Mouse (Mus musculus) spleen, adult 18-20 months (tissue): Measurements from ENCODE around the gene Cenpj.

Experiments used
- DNase-seq, 2 experiments: peaks; one replicate each; pipeline ENCODE4 v3.0.0; 2022; ENCODE audit warnings: mixed read lengths in 2 of 2

Gene Cenpj

DNA sequence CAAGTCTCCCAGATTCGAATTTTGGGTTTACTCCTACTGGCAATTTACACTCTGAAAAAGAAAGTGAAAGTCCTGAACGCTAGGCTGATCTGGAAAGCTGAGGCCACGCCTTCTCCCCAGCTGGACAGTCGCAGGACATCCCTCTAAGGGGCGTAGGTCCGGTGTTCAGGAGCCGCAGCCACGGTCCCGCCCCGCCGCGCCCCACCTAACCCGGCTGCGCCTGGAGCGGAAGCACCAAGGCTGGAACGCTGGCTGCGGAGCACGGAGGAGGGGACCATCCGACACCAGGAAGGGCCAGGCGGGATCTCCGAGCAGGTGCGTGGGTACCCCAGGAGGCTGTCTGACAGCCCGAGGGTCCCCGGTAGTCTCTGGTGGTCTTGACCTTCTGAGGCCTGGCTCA lies at the start of gene Cenpj, which contains the start of gene Parp4:
Gene Cenpj, minus strand, starts transcription at position 10 of the 400 bp plus-strand sequence.
Gene Parp4, plus strand, starts transcription at position 204 of the 400 bp plus-strand sequence.
- peak; percentile 78 to 82 for DNase-seq

DNA sequence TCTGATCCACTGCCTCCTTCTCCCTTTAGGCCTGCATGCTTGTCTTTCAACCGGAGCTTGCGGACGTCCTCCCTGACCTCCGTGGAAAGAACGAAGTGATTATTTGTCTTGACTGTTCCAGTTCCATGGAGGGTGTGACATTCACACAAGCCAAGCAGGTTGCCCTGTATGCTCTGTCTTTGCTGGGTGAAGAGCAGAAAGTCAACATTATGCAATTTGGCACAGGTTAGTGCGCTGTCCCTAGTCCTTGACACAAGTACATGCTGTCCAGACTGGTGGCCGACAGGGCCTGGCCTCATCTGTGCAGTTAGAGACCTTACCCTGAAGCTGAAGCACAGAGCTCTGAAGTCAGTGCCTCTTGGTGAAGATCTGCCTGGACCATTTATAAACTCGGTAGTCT lies 45.2 kb upstream of the Cenpj start:
- DNase-seq: no peak

DNA sequence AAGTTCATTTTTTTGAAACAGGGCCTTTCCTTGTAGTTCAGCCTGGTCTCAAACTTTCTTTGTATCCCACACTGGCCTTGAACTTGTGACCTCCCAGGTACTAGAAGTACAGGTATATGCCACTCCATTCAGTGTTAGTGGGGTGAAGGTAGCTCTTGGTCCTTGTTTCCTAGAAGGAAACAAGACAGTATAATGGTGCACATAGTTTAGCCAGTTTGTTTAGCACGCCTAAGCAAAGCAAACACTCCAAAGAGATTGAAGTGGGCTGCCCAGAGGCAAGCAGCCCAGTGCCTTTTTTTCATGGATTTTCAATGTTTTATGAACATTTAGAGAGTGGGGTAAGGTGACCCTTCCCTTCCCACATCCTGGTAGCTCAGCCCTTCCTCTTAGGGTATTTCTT lies 42.2 kb upstream of the Cenpj start:
- DNase-seq: no peak

DNA sequence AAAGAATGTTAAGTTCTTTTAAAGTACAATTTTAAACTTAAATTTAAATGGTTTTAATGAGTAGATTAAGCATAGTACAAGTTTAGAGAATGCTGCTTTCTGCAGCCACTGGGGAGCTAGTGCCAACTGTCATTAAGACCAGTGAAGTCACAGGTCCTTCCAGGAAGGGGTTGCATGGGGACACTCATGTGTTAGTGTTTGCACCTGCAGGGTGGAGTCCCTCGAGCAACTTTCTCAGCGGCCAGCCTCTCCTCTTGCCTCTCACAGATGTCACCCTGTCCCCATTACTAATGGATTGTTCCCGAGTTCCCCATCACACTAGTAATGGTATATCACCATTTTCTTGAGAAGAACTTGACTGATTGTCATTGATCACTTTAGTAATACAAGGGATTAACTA lies 38.0 kb upstream of the Cenpj start:
- no peak for DNase-seq

DNA sequence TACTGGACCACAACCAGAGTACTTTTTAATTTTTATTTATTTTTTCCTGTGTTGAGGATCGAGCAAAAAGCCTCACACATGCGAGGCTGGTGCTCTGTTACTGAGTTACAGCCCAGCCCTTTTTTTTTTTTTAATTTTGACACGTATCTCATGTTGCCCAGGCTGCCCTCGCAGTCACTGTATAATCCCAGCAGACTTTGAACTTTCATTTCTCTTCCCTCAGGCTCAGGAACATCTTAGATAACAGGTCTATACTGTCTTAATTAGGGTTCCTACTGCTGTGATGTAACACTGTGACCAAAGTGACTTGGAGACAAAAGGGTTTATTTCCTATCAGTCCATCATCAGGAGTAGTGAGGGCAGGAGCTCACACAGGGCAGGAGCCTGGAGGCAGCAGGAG lies 29.9 kb upstream of the Cenpj start:
- no peak for DNase-seq

DNA sequence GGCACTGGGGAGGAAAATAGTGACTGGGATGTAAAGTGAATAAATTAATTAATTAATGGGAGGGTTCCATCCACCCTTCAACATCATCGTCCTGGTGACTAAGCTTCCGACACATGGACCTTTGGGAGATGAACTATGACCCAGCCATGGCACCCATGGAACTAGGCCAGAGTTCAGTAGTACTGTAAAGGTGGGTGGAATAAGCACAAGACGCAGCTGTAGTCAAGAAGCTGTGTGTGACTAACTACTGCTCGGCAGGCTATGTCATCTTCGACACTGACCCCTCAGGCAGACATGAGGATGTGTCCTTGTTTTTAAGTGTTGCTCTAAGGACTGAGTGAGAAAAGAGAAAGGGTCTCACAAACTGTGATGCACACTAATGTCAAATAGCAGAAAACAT lies 29.2 kb upstream of the Cenpj start:
- no peak for DNase-seq

DNA sequence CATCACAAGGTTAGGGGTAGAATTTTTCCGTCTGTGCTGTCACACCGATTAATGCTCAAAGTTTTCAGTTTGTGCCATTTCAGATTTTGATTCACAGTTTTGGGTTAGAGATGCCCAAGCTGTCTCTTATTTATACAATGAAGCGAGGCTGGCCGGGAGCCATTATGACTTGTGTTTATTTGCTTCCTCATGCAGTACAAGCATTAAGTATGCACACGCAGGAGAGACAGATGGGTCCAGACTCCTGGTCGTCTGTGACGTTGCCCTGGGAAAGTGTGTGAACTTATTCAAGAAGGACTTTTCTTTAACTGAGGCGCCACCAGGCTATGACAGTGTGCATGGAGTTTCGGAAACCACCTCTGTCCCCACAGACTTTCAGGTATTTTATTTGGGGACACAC lies 26.8 kb upstream of the Cenpj start:
- DNase-seq: no peak

DNA sequence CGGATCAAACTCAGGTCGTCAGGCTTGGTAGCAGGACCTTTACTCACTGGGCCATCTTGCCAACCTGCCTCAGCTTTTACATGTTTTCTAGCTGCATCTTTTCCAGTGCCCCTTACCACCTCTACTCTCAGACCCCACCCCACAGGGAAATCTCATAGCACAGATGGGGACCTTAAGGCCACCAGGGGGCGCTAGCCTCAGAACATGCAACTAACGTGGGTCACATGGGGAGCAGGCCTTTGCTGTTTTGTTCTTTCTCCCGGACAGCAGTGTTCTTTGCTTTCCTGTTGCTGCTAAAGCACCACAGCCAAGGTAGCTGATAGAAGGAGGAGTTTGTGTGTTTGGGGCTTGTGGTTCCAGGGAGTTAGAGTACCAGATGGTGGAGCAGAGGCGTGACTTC lies 23.5 kb upstream of the Cenpj start:
- peak; percentile 28 to 70 for DNase-seq

DNA sequence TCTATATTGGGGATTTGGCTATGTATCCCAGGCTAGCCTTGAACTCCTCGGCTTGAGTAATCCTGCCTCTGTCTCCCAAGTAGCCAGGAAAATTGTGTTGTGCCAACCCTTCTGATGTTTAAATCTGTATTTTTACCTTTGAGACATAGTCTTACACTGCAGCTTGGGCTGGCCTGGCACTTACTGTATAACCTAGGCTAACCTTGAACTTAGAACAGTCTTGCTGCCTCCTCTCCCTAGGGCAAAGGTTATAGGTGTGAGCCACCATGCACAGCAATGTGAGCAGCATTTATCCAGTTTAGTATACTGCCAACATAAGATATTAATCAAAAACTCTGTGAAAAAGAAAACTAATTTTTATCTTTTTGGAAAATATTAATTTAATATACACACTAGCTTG lies 19.6 kb upstream of the Cenpj start:
- DNase-seq: no peak

DNA sequence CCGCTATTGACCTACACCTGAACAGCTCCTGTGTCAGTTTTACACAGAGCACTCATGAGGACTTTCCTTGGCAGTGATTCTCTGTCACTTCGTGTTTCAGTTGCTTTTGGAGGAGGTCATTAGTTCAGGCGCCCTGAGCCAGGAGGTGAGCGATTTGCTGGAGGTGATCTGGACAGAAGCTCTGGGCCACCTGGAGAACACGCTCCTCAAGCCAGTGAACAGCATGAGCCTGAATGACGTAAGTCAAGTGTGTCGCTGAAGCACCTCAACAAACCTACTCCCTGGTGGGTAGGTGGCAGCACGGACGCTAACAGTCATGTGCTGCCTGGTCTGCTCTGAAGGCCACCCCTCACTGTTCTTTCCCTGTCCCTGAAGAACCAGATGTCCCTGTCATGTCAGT lies 17.0 kb upstream of the Cenpj start:
- DNase-seq: no peak

DNA sequence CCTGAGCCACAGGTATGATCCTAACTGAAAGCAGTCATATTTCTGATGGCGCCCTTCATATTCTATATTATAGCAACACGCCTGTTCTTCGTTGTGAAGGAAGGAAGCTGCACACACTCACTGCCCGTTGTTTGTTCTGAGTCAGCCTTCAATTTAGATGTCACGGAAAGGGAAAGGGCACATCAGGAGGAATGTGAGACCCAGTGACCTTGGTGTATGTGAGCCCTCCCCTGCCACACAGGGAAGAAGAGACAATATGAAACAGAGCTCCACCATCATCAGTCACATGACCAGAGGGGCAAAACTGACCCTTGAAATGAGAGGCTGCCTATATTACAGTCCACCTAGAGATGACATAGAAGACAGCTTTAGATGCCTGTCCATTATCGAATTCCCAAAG lies 7.1 kb upstream of the Cenpj start:
- no peak for DNase-seq

DNA sequence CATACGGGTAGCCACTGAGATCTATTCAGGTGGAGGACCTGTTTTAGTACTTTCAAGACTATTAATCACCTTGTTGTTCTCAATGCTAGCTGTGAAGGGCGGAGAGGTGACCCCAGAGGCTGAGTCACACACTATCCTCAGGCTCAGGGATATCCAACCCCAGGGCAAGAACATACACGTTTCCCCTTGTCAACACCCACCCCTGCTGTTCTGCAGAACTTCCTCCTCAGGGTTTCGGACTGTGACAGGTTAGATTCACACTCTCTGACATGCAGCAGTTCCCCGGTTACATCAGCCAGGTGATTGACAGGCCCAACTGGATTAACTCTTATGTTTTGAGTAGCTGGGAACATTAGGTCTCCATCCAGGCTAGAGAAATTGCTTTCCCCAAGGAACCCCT lies 5.9 kb upstream of the Cenpj start:
- peak; percentile 17 to 19 for DNase-seq

DNA sequence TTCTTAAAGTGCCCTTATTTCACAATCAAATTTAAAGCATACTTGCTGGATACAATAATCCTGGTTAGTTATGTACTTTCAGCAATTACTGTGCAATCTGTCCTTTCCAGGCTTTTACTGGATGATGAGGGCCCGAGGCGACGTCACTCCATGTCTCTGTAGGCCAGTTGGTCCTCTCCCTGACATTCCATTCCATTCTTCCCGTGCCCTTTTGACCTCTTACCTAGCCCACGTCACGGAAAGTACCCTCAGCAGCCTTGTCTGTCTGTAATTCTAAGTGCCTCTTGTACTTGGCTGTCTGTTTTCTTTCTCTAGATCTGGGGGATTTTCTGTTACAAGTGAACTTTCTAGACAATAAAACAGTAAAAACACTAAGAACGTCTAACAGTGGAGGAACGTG lies 3.8 kb upstream of the Cenpj start:
- DNase-seq: no peak

DNA sequence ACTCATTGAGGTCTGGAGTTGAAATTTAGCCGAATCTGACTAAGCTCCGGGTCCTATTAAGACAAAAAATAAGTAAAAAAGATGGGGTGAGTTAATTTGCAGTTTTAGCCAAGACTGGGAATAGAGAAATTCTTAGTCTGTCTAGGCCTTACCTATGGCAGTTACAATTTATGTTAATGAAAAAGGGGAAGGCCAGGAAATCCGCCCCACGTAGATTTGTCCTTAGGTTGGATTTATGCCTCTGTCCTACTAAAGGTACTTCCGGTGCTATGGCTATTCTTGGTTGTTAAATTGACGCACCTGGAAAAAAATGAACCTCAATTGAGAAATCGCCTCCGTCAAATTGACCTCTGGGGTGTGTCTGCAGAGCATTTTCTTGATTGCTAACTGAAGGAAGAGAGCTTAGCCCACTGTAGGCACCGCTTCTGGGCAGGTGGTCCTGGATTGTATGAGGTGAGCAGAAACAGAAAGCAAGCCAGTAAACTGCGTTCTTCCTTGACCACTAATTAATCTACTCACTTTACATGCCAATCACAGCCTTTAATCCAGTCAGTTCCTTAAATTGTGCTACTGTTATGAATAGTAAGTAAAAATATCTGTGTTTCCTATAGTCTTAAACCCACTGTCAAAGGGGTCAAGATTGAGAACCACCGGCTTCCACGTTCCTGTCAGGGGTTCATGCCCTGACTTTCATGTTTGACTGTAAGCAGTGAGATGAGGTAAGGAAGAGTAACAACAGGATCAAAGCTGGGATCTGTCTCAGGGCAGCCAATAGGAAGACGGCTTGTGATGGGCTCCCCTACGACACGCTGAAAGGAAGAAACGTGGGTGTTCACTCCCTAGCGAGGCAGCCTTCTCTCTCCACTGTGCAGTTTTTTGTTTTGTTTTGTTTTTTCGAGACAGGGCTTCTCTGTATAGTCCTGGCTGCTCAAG lies 1.0 kb upstream of the Cenpj start:
- no peak for DNase-seq

DNA sequence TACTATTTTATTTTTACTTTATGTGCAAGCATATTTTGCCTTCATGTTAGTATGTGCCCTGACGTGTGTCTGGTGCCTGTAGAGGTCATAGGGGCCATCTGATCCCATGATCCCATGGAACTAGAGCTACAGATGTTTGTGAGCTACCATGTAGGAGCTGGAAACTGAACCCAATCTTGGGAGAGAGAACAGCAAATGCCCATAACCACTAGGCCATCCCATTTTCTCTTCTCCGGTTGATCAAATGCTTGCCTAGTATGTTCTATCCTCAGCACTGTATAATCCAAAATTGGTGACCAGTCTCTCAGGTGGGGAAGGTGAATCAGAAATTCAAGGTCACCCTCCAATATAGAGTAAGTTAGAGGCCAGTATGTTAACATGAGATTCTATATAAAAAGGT lies 2.7 kb downstream of the Cenpj start:
- DNase-seq: no peak

DNA sequence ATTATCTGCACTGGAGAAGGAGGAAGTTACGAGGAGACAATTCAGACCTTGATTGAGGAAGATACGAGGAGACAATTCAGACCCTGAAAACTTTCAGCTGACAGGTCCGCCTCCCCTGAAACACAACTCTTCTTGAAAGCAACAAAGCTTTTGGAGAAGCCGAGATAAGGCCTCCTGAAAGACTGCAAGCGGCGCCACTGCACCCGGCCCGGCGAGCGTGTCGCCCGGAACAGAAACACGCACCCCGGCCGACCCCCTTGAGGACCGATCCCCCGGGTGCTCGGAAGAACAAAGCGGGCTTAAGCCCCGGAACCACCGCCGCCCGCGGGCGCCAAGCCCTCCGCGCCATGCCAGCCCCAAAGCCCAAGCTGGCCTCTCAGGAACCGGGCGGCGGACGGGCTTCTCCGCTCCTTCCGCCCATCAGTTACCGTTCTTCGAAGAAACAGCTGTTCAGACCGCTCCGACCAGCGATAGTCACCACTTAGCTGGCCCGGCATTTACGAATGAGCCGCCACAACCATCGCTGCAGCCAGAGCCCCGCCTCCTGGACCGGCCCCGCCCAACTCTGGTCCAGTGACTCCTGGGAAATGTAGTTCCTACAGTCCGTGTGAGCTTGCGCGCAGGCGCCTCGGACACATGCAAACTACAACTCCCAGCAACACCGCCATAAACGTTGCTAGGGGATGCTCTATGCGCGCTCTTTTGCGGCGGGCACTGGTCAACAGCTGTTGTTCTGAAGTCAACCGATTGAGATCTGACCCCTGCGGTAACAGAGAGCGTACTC lies 3.7 kb downstream of the Cenpj start:
- DNase-seq: peak; percentile 92 to 93

DNA sequence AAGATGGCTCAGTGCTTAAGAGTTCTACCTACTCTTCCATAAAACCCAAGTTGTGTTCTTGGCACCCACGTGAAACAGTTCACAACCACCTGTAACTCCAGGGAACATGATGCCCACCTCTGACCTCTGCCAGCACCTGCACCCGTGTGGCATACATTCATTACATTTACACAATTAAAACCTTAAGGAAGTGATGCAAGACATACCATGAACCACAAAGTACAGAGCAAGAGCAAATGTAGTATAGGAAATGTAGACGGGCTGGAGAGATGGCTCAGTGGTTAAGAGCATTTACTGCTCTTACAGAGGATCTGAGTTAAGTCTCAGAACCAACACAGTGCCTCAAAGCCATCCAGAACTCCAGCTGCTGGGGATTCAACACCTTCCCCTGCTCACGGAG lies 6.2 kb downstream of the Cenpj start:
- no peak for DNase-seq

DNA sequence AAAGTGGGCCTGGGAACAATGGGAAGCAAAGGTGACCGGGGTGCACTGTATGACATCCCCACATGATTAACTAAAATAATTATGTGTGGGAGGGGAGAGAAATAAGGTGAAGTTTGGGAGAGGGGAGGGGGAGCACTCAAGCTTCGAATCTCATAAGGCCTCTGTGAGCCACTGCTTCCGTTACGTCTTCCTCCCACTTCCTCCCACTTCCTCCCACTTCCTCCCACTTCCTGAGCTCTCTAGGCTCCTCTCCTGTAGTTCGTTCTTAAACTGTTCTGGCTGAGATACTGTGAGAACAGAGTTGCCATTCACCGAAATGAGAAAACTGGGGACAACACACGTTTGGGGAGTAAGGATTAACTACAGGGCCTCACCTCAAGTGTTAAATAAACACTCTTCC lies 7.7 kb downstream of the Cenpj start:
- no peak for DNase-seq

DNA sequence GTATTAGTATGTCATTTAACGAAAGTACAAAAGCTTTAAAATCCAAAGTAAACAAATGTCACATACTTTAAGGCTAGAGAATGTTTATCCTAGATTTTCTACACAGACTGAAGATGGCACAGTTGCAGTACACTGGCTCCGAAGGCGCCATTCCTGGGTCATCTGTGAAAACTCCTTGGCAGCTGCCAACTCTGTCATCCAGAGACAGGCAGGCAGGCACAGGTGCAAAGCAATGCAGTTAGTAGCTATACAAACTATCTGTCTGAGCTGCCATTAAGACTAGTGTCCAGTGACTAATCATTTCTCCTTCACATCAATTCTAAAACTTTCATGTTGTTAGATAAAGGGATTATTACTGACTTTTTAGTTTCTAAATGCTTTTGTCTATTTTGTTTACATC lies 16.1 kb downstream of the Cenpj start:
- no peak for DNase-seq

DNA sequence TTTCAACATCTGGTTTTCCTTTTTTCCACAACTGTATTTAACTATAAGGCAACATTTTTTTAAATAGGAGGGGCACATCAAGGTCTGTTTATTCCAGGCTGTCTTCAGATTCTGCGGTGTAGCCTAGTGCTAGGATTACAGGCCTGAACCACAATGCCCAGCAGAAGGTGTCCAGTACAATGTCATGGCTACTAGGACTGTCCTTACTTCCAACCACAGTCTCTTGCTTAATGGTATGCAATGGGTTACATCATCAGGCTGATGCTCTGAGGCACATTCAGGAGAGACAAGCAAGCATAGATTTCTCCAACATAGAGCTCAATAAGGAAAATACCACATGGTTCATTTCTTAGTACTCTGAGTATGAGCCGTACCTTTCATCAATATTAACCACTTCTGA lies 20.5 kb downstream of the Cenpj start:
- no peak for DNase-seq

DNA sequence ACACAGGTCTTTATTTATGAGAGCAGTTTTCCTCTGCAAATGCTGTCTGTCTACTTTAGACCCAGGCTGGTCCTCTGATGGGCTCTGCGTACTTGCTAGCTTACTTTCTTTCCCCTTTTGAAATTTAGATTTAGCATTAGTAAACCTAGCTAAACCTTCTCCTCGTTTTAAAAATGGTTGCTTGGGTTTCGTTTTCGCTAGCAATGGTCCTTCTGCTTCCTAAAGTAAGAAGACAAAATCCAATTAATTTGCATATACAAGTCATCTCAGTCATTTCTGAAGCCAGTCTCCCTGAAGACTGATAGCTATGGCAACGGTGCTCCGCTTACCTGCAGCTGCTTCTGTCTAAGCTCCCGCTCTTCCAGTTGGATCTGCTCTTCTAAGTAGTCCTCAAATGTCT lies 21.9 kb downstream of the Cenpj start:
- no peak for DNase-seq

DNA sequence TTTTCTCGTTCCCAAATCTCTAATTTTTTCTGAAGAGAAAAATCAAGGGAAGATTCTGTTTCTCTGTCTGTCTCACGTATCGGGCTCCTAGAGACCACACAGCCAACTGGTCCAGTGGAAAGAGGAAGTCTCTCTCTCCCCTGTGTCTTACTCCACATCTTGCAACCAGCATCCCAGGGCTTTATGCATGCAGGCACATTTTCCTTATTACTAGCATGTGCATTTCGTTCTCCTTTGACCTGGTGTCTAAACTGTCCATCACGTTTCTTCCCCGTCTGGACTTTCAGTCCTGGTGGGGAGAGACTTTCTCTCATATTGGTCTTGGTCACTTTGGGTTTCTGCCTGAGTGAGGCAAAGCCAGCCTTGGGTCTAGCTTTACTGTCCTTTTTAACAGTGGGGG lies 22.3 kb downstream of the Cenpj start:
- DNase-seq: no peak

DNA sequence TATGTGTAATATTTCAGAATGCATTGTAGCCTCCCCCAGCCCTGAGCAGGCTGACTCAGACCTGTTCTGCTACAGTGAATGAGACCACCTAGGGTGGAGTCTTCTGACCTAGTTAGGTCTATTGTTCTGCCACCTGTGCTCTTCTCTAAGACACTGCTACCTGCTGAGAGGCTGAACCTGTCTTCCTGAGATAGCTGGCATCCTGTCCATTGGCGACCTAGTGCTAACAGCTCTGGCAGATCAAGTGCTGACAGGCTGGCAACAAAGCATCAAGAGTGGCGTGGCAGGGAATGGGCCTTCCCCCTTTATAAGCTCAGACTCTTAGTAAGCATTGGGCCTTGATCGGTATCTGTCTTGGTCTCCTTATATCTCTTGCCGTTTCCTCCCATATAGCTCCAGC lies 24.3 kb downstream of the Cenpj start:
- DNase-seq: no peak

DNA sequence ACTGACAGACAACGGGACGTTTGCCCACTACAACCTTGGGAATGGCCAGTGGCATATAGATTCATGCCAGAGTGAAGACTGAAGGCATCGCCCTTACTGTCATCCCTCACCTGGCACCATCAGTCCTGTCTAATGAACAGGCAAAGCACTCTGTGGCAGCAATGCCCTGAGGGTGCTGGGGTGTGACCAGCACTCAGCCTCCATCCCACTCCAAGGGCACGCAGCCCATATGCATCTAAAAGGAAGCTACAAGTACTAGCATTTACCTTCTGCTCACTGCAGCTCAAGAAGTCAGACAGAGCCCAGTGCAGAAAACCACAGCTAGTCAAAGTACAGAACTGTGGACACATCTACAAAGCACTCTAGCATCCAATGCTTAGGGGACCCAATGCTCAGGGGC lies 29.7 kb downstream of the Cenpj start:
- no peak for DNase-seq
